Mouse (Mus musculus): ENCODE data around the gene Fbxw28. TPM values are rescaled to one million over a fixed set of nuclear protein-coding genes. Genes with fewer than 3 reads are reported as not detected.
"Not testable (repeated sequence)": the region's sequence is repeated elsewhere in the genome, so short reads cannot be mapped to it uniquely, and the experiment has no call there.

Fbxw28 gene
- not detected for total RNA-seq (2021)
- long read RNA-seq, experiment 1 = 0 reads
- long read RNA-seq, experiment 2 = 0 reads

- not testable (repeated sequence) for DNase-seq
Observed at GRCm38 (mm10) chr9:109339559-109339958, at the start of gene Fbxw28. TSS of gene Fbxw28 (minus strand) at chr9:109339659.

DNA sequence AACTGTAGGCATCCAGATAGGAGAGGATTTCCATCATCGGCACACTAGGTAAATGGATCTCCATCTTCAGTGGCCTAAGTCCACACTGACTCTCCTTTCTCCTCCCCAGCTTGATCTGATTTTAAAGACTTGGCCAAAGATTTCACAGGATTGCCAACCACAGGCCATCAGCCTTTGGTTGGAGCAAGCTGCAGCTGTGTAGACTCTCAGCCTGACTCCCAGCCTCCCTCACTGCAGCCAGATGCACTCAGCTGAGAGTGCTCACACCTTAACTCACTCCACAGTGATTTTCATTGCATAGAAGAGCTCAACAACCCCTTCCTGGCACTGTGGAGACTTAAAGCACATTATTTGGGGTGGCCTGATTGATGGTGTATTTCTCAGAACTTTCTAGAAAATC, 51.9 kb downstream of the Fbxw28 start, which contains the start of gene Fbxw14:
Gene Fbxw14, minus strand, starts transcription at position 101 of the 400 bp plus-strand sequence.
- not testable (repeated sequence) for DNase-seq

Other genes with a start within 250 kb of the Fbxw28 start
- 10 to 100 TPM; 46.9 to 69.6 TPM for gene Plxnb1, start 244.3 kb downstream of the Fbxw28 start, total RNA-seq (2021)
- gene Fbxw21, start 177.6 kb downstream of the Fbxw28 start, total RNA-seq (2021) = not detected
- not detected for gene Fbxw13, start 143.7 kb downstream of the Fbxw28 start, total RNA-seq (2021)
- gene Fbxw20, start 104.9 kb downstream of the Fbxw28 start, total RNA-seq (2021) = not detected
- gene Fbxw14, start 52.0 kb downstream of the Fbxw28 start, total RNA-seq (2021) = not detected
- not detected for gene Fbxw22, start 64.6 kb upstream of the Fbxw28 start, total RNA-seq (2021)
- gene Fbxw16, start 109.5 kb upstream of the Fbxw28 start, total RNA-seq (2021) = not detected
- gene Fbxw19, start 156.2 kb upstream of the Fbxw28 start, total RNA-seq (2021) = not detected
- gene Fbxw15, start 228.6 kb upstream of the Fbxw28 start, total RNA-seq (2021) = not detected

All from adrenal gland, postnatal 10 days (tissue).